Mouse (Mus musculus) kidney, adult 8-10 months (tissue): ENCODE data around the gene Ikzf5.
"Not testable (repeated sequence)": the region's sequence is repeated elsewhere in the genome, so short reads cannot be mapped to it uniquely, and the experiment has no call there.

ENCODE experiments used
- DNase-seq, 2 experiments: peaks; one replicate each; pipeline ENCODE4 v3.0.0; 2022

Gene Ikzf5

DNA sequence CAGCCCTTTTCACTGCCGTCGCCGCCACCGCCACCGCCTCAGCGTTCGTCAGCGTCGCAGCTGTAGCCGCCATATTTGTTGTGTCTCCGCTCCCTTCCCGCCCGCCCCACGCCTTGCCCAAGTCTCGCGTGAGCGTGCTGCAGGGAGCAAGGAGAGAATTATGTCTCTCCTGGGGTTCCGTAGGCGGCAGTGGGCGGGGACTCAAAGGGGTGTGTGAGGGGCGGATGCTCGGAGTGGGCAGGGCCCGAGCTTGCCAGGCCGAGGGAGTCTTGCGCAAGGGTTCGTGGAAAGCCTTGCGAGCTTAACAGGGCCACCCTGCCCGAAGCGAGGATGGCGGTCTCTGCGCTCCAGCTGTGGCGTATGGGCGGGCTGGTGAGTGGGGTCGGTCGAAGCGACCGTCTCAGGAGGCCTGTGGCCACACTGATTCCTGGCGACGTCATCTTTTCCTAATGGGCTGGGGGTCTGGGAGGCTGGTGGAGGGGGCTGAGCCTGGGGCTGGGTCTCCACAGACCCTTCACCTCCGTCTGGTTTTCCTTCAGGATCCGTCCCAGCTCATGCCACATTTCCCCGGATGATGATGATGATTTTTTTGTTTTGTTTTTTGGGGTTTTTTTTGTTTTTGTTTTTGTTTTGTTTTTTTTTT is at the start of gene Ikzf5, which contains the start of gene Acadsb:
Gene Ikzf5, minus strand, starts transcription at position 106 of the 643 bp plus-strand sequence.
Gene Acadsb, plus strand, starts transcription at position 186 of the 643 bp plus-strand sequence.
- peak; percentile 99 to 100 for DNase-seq

DNA sequence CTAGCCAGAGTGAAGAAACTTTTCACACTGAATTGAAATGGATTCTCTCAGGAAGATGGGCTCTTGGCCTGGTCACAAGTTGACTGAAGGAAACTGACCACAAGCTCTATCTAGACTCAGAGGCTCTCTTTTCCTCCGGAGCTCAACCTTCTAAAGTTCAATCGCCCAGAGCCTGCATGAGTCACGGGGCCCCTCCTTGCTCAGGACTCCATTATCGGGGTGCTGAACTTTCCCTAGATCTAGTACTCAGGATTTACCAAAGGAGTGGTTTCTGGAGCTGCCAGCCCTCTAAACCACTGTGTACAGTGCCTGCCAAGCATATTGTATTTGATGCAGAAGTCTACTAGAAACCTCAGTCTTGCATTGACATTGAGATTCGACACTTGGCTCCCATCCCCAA is 46.4 kb upstream of the Ikzf5 start:
- DNase-seq: no peak

DNA sequence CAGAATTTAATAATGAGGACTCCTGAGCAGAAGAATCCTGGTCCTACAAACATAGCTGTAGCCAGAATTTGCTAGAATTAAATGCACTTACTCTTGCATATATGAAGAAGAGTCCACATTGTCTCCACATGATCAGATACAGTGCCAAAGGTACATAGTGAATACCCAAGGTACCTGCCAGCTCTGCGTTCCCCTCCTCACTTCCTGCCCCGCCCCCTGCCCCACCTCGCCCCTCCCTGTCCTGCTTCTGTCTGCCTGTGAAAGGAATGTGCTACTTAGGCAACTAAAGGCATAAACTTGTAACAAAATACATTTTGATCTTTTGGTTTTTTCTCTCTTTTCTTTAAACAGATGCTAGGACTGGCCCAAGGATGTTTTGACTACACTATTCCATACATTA is 26.7 kb upstream of the Ikzf5 start:
- DNase-seq: no peak

DNA sequence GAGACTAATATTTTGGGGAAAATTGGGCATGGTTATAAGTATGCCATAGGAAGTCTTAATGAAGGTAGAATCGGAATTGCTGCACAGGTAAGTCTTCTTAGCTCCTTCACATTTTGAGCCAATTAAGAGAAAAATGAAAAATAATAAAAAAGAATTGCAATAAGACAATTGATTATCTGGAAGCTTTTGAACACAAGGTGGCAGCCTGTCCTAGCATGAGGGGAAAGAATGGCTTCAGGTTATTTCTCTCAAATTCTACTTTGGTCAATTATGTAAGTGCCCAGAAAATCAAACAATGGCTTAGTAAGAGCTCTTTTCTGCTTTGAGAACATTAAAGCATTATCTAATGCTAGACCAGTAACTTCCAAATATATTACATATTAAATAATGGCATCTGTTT is 24.0 kb upstream of the Ikzf5 start:
- no peak for DNase-seq

DNA sequence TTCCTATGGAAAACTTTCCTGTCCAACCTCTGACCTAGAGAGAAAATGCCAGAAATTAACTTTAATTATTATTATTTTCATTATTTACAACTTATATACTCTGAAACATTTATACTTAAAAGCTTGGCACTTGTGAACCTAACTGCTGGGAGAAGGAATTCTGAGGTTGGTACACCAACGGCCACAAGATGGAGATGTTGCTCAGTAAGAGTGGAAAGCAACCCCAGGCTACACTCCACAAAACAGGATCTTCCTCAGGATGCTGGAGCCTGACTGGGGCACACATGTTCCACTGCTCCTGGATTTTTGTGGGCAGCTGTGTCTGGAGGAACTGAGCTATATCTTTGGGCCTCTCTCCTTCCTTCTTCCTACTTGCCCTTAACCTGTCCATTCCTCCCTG is 21.9 kb upstream of the Ikzf5 start:
- DNase-seq: peak in 1 of 2 experiments; percentile 29

DNA sequence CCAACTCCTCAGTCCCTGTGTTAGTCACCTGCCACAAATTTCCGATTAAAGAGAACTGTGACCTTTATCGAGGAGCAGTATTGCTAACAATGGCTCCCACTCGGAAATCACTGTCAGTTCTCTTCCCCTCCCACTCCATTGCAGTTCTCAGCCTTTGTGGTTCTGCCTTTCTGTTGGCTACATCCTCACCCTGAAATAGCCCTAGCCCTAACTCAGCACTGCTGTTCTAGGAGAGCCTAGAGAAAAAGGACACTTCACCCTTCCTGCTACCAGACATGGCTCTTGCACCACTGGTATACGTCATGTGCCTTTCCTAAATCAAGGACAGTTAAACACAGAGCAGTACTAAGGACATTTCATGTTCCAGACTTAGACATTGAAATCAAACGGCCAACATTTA is 17.0 kb upstream of the Ikzf5 start:
- no peak for DNase-seq

DNA sequence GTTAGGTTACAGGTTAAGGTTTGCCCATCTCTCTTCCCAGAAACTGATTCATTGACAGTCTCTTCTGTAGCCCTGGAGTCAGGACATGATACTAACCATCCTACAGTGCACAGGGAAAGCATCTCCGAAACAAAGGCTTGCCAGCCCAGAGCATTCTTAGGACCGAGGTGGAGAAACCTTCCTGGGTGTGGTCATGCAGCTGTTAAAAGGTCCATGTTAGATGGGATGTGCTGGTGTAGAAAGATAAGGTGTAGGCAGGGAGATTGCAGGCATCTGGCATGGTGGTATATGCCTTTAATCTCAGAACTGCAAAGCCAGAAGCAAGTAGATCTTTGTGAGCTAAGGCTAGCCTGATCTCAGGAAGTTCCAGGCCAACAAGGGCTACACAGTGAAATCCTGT is 14.6 kb upstream of the Ikzf5 start:
- no peak for DNase-seq

DNA sequence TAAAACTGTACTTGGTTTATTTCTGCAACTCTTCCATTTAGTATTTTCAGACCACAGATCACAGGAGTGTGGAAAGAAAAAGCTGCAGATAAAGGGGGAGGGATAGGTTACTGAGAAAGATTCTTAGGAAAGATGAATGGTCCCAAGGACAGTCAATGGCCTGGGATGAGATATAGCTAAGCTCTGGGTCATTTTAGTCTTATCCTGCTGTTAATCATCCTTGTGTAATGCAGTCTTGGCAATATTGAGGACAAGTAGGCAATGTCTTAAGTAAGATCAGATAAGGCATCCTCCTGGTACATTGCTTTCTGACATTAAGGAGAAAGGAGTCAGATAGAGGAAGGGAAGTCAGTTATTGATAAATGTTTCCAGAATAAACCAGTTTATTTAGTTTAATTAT is 7.3 kb upstream of the Ikzf5 start:
- no peak for DNase-seq

DNA sequence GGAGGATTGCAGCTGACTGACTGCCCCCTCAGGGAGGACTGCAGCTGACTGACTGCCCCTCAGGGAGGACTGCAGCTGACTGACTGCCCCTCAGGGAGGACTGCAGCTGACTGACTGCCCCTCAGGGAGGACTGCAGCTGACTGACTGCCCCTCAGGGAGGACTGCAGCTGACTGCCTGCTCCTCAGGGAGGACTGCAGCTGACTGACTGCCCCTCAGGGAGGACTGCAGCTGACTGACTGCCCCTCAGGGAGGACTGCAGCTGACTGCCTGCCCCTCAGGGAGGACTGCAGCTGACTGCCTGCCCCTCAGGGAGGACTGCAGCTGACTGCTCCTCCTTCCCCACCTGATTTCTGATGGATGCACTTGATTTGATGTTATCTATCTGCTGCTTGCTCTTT is 6.4 kb upstream of the Ikzf5 start:
- not testable (repeated sequence) for DNase-seq

DNA sequence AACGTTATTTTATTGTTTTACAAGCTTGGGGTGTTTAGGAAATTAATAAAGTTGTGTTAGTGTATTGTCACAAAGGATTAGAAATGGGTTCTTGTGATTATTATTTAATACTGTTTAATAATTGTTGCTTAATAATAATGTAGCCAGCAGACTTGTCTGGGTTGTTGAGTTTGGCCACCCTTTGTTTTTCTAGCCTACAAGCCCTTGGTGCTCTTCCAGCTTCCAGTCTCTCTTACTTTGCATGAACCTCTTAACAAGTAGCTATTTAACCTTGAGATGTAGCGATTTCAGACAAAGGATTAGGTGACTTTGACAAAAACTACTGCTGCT is 1.6 kb upstream of the Ikzf5 start:
- DNase-seq: no peak

DNA sequence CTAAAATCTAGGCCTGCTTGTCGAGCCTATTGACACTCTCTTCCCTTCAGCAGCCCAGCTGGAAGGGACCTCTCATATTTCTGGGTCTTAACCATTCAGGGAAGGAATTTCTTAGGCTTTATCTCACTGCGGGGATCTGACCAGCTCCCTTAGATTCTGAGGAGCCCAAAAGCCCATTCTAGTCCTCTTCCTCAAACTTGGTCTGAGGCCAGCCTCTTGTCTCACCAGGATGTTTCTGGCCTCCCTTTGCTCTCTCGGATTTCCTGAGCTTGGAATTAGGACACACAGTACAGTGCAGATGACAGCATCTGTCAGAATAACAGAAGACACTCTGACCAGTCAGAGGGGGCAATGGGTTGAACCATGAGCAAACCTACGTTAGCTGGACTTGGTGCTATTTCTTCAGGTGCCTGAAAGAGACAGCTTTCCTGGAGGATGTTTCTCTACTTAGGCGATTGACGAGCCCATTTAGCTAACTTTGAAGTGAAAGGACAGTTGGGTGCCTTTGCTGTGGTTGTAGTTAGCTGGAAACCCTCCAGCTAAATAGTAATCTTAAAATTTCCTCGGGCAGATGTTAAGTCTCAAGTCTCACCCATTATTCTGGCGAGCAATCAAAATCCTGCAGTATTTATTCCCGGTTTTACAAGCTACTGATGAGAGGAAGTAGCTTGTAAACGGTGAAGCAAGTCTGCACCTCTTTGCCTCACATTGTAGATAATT is 1.1 kb upstream of the Ikzf5 start:
- peak in 1 of 2 experiments; percentile 37 for DNase-seq

DNA sequence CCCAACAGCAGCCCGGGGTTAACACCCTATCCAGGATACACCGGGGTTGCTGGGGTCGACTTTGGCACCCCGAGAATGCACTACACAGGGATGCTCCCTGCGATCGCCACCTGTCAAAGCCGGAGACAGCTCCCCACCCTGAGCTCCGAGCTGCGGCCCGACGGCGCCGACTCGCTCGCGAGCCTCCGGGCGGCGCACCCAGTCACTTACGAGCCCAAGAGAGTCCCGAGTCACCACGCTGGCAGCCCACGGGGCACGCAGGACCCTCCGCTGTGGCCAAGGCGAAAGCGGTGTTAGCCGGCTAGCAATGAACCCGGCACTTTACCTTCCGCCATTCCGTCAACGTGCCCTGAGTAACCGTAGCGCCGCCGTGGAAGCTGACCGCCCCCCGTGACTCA is 334 bp downstream of the Ikzf5 start:
- no peak for DNase-seq

DNA sequence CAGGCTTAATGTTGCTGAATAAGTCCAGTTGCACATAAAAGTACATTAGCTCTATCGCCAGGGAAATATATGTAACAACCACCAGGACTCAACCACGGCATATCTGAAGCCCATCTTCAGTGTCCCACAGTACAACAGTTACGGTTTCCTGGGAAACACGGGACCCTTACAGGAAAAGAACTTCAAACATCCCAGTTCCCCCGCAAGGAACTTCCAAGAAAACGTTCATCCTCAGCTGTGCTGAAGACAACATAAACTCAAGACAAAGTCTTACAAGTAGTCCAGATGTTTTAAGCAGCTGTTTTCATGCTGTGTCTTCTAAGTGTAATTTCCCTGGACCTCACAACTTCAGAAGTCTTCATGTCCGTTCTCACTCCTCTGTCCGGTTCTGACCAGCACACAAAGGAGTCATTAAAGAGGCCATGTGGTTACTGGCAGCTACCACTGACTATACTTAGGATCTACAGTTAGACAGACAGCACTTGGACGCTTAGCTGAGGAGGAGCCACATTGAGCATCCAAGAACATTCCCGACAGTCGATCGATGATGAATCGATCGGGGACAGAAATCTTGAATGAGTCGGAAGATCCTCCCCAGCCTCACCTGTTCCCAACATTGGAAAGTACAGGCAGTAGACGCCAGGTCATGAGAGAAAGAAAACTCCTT is 867 bp downstream of the Ikzf5 start:
- DNase-seq: peak in 1 of 2 experiments; percentile 15

DNA sequence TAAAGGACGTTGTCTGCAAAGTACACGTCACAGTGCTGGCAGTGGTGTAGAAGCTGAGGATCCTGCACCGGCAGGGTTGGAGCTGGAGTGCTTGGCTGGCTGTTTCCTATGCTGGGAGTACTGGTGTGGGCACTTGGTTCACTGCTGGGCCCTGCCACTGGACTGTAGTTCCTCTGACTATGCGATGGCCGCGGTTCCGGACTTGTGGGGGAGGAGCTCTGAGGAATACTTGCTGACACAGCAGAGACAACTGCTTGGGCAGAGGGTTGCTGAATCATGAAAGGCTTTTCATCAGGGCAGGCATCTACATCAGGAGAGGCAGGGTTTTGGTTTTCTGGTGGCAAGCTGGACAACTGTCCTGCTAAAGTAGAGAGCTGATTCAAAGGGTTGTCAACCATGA is 18.6 kb downstream of the Ikzf5 start:
- DNase-seq: not testable (repeated sequence)

DNA sequence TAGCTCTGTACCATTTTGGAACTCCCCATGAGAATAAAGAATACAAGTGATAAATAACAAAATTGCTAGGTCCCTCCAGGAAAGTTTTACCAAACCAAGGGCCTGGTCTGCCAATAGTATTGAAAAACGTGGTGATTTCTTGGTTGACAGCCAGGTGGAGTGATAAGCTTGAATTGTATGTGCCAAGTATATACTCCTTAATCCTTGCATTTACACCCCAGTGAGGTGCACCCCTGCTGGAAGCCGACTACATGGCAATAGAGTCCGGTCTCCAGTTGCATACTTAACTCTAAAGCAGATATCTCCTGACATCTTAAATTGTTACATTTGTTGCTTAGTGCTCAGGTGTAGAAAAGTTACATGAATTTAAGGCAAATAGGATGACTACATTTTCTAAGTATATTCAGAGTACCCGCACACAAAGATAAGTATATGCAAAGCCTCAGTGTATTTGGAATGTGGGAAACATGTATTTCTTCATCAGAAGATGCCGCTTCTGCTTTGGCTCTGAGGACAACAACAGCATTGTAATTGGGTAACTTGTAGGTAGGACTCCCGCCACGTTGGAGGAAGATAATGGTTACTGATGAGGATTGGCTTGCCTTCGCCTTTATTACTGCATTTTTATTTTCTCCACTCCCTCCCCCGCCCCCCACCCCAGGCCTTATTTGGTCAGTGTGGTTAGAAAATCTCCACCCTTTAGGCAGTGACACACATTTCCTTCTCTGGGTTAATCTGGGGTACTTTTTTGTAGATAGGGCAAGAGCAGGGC is 38.3 kb downstream of the Ikzf5 start:
- DNase-seq: no peak

DNA sequence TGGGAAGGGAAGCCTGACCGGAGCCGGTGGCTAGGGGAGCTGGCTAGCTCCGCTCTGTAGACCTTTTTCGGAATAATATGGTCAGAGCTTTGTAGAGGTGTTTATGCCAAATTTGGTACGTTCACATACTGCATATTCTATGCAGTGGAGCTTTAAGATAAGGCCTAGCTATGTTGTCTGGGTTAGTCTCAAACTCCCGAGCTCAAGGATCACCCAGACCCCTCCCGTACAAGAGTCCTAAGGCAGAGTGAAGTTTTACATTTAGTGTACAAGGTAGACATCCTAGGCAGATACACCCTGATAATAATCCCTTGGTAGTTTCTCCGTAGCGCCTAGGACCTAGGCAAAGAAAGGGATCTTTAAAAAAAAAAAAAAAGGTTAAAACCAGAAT is 38.9 kb downstream of the Ikzf5 start:
- no peak for DNase-seq

DNA sequence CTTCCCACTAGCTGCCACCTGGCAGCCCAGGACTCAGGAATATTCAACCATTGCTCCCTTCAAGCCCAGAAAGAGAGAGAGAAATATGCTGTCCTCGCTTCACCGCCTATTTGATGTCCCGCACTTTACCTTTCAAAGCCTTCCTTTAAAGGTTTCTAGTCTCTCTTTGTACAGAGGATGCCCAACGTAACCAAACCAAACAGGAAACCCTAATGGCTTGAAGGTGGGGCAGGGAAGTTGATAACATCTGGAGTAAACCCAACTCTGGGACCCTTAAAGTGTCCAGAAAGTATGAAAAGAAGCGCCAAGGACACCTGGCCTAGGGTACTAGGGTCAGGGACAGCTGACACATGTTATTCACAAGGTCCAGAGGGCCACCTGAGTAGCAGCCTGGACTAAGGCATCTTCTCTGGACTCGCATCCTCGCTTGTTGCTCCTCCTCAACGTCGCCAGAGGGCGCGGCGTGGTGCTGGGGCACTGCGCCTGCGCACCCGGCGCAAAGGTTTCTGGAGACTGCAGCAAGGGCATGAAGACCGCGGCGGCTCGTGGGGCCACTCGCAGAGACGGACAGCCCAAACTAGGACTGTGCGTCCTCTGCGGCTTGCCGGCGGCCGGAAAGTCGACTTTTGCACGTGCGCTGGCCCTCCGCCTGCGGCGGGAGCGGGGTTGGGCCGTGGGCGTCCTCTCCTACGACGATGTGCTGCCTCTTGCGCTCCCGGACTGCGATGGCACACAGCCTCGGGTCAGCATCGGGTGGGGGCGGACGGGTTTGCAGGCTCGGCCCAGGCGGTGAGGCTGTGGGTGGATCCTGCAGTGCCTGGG is 39.5 kb downstream of the Ikzf5 start, which contains the start of gene Pstk:
Gene Pstk, plus strand, starts transcription at position 494 of the 822 bp plus-strand sequence.
- DNase-seq: peak; percentile 87 to 88

DNA sequence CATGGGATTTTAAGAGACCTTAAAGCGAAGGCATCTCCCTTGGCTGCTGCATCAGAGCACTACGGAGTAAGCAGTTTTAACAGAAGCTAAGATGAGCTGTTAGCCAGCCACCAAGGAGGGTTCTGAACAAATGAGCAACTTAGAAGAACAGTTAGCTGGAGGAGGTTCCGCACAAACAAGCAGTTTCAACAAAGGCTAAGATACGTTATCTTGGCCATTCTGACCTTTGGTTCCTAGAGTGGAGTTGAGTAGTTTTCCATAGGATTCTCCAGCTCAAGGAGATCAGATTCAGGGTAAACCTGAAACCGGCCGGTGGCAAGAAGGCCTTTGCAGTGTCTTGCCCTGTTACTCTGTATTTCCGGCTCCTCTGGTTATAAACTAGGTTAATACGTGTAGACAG is 46.2 kb downstream of the Ikzf5 start:
- DNase-seq: no peak

DNA sequence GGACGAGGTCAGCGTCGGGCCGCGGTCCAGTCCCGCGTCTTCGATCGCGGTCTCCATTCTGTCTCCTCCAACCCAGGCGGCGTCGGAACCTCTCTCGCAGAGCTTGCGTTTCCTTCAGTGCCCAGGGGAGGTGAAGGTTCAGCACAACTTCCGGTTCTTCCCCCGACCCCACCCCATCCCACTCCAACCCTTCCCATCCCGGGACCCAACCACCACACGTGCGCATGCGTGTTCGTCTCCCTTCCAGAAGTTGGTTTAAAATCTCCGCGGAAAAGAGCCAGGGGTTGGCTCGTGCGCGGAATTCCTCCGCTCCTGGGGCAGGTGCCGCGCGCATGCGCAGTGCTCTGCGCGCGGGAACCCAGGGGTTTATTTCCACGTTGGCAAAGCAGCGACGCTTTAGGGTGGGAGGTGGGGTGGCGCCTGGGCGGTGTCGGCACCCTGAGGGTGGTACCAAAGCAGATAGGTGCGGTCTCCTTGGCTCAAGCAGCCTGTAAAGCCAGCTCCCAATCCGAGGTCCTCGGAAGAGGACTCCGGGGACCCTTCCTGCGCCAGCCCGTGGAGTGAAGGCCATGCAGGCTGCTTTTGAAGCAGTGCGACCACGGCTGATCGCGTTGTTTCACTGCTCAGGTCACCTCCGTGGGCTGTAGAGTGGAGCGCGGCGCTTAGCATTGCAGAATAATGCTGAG is 47.6 kb downstream of the Ikzf5 start, which contains the start of gene 2310057M21Rik:
Gene 2310057M21Rik, minus strand, starts transcription at position 145 of the 686 bp plus-strand sequence.
- peak; percentile 95 to 97 for DNase-seq

DNA sequence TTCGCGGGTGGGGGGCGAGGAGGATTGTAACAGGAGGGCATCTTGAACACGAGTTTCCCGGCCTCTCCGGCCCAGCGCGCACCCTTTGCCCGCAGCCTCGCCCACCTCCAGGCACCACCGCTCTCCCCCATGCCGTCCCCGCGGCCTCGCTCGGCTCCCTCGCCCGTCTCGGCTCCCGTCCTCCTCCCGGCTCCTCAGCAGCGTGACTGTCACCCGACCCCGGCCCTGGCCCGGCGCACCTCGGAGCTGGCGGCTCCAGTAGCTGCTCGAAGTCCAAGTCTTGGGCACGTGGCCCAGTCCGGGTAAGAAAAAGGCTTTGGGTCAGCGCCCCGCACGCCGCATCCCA is 48.1 kb downstream of the Ikzf5 start:
- DNase-seq: no peak

DNA sequence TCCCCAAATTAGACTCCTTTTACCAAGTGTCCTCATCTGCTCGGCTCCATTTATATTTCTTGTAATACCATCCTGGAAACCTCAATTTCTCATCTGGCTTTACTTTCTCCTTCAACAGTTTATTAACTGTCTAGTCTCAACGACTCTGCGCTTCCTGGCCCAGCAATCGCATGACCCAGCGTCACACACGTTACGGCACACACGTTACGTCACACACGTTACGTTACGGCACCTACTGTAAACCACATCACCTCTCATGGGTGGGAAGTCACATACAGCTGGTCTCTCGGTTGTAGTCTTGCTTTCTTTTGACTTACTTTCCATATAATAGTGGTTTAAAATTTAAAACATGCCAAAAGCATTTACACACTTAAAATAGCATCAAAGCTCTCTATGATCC is 54.2 kb downstream of the Ikzf5 start:
- no peak for DNase-seq
